Mouse (Mus musculus) neural tube, embryonic 14.5 days (tissue): ENCODE measurements around the gene Gm4952. TPM values are rescaled to one million over a fixed set of nuclear protein-coding genes. Genes with fewer than 3 reads are reported as not detected.

Experiments
- ATAC-seq: fragments of 200-750 bp; cut with Nextera tagmentation; 2 replicates; pipeline ENCODE4 v1.8.0; 2017; ENCODE audit warnings: low read depth, mild to moderate bottlenecking, moderate TSS enrichment, moderate library complexity
- H3K27ac ChIP-seq: fragments of 300-500 bp; sonication (generic); 2 replicates; pipeline ENCODE4 v1.5.1; 2014; ENCODE audit warnings: low read depth, mild to moderate bottlenecking, control low read depth, low read length, moderate library complexity, mixed read lengths
- H3K27me3 ChIP-seq: fragments of 300-500 bp; sonication (generic); 2 replicates; pipeline ENCODE4 v1.6.1; 2014; ENCODE audit warnings: low read length; ENCODE audit not compliant: control insufficient read depth, insufficient read depth
- H3K36me3 ChIP-seq: fragments of 300-500 bp; sonication (generic); 2 replicates; pipeline ENCODE4 v1.6.1; 2014; ENCODE audit warnings: low read length, mixed read lengths; ENCODE audit not compliant: control insufficient read depth, insufficient read depth
- H3K4me1 ChIP-seq: fragments of 300-500 bp; sonication (generic); 2 replicates; pipeline ENCODE4 v1.6.1; 2014; ENCODE audit warnings: low read length; ENCODE audit not compliant: control insufficient read depth, insufficient read depth
- H3K4me2 ChIP-seq: fragments of 300-500 bp; sonication (generic); 2 replicates; pipeline ENCODE4 v1.6.1; 2014; ENCODE audit warnings: mild to moderate bottlenecking, low read depth, low read length, control low read depth
- H3K4me3 ChIP-seq: fragments of 300-500 bp; sonication (generic); 2 replicates; pipeline ENCODE4 v1.5.1; 2014; ENCODE audit warnings: low read depth, low read length, control low read depth, mixed read lengths
- H3K9ac ChIP-seq: fragments of 300-500 bp; sonication (generic); replicated peaks from 2 replicates; pipeline ENCODE4 v1.6.1; 2014; ENCODE audit warnings: low read depth, mild to moderate bottlenecking, control low read depth, low read length, mixed read lengths
- H3K9me3 ChIP-seq: fragments of 300-500 bp; sonication (generic); 2 replicates; pipeline ENCODE4 v1.6.1; 2016; ENCODE audit warnings: low read length; ENCODE audit not compliant: control insufficient read depth
- WGBS: fragments of 180-500 bp; shearing (Covaris S2); extraction: QIAGEN DNeasy Blood & Tissue Kit; methylation state at CpG from one replicate; pipeline ENCODE4 v1.1.7; 2014; 5-methylcytosine and 5-hydroxymethylcytosine counted together
- polyA plus RNA-seq: library from polyadenylated mRNA; unstranded; fragments of >200 nt; fragmentation: Nextera tagmentation; extraction: Ambion mirVana; gene quantifications from 2 replicates; pipeline ENCODE4 v1.2.1, GENCODE M21; 2014

Gm4952 gene
- 0.12 TPM in 1 of 2 replicates, not detected in the other for polyA plus RNA-seq

- Histone ChIP-seq H3K9ac (no peak within 1 kb of the TSS), H3K36me3 (no peaks in the 10 kb centered on the region), H3K4me3 (no peak within 1 kb of the TSS), H3K4me2 (no peak within 1 kb of the TSS), H3K27me3 (no peaks in the 10 kb centered on the region), H3K9me3 (no peaks in the 10 kb centered on the region), H3K27ac (no peak within 1 kb of the TSS), H3K4me1 (peaks cover 7% of the 10 kb centered on the region; the same call in 1 of the 2 replicates)
- 74% methylated on average over 1 of the region's 1 CpGs for WGBS
- ATAC-seq = no peak
These were observed at the start of gene Gm4952 for GRCm38 (mm10) chr19:12599674-12600073. Gene Gm4952 (plus strand): TSS chr19:12599974.

GRCm38 (mm10) chr19:12550005-12550942 lies 49.5 kb upstream of the Gm4952 start:
- no peaks in the 10 kb centered on the region for H3K27me3 ChIP-seq
- WGBS = 53% methylated on average over 5 of the region's 5 CpGs

GRCm38 (mm10) chr19:12556293-12556692 lies 43.5 kb upstream of the Gm4952 start:
- no peak for ATAC-seq
- 92% methylated on average over 2 of the region's 2 CpGs for WGBS

More at GRCm38 (mm10) chr19:12550005-12550942, 49.5 kb upstream of the Gm4952 start:
- no peaks in the 10 kb centered on the region for H3K4me1 ChIP-seq
- no peak overlapping the region for H3K27ac ChIP-seq
- no peak for ATAC-seq
- H3K9ac ChIP-seq = no peak overlapping the region
- H3K4me3 ChIP-seq = no peak overlapping the region
- no peaks in the 10 kb centered on the region for H3K9me3 ChIP-seq
- no peaks in the 10 kb centered on the region for H3K36me3 ChIP-seq
- H3K4me2 ChIP-seq = no peak overlapping the region

GRCm38 (mm10) chr19:12558219-12558618 lies 41.6 kb upstream of the Gm4952 start:
- WGBS = 91% methylated on average over 4 of the region's 4 CpGs
- ATAC-seq = no peak
- no peak overlapping the region for H3K9ac ChIP-seq
- no peaks in the 10 kb centered on the region for H3K36me3 ChIP-seq
- no peaks in the 10 kb centered on the region for H3K9me3 ChIP-seq
- no peak overlapping the region for H3K4me3 ChIP-seq
- no peak overlapping the region for H3K4me2 ChIP-seq
- no peak overlapping the region for H3K27ac ChIP-seq
- no peaks in the 10 kb centered on the region for H3K27me3 ChIP-seq
- H3K4me1 ChIP-seq = no peaks in the 10 kb centered on the region

More at GRCm38 (mm10) chr19:12556293-12556692, 43.5 kb upstream of the Gm4952 start:
- no peaks in the 10 kb centered on the region for H3K9me3 ChIP-seq
- H3K9ac ChIP-seq = no peak overlapping the region
- no peak overlapping the region for H3K4me3 ChIP-seq
- H3K4me2 ChIP-seq = no peak overlapping the region
- no peaks in the 10 kb centered on the region for H3K4me1 ChIP-seq
- H3K27ac ChIP-seq = no peak overlapping the region
- H3K27me3 ChIP-seq = no peaks in the 10 kb centered on the region
- no peaks in the 10 kb centered on the region for H3K36me3 ChIP-seq

GRCm38 (mm10) chr19:12564197-12564596 lies 35.6 kb upstream of the Gm4952 start:
- no peaks in the 10 kb centered on the region for H3K9me3 ChIP-seq
- no peaks in the 10 kb centered on the region for H3K4me1 ChIP-seq
- H3K27ac ChIP-seq = no peak overlapping the region
- H3K27me3 ChIP-seq = no peaks in the 10 kb centered on the region
- H3K4me2 ChIP-seq = no peak overlapping the region
- no peak for ATAC-seq
- H3K4me3 ChIP-seq = no peak overlapping the region
- no peak overlapping the region for H3K9ac ChIP-seq
- no peaks in the 10 kb centered on the region for H3K36me3 ChIP-seq

- Histone ChIP-seq H3K9ac (no peak overlapping the region), H3K4me1 (no peaks in the 10 kb centered on the region)
- 67% methylated on average over 4 of the region's 4 CpGs for WGBS
These were observed 32.8 kb upstream of the Gm4952 start for GRCm38 (mm10) chr19:12567011-12567410.

DNA sequence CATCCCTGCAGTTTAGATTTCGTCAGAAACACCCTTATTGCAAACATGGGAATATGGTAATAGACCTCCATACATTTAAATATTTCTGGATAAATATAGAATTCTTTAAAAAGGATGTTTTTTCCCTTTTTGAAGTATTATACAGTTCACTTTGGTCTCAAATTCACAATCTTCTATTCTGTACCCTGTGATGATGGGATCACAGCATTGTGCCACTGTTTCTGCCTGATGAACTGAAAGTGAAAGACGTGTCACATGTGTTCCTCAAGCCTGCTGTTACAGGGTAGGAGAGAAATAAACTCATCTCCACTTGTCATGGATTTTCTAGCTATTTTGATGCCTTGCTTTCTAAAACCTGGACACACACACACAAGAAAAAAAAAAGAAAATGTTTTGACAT lies 28.9 kb upstream of the Gm4952 start:
- Histone ChIP-seq H3K27me3 (no peaks in the 10 kb centered on the region), H3K9me3 (no peaks in the 10 kb centered on the region)
- no peak for ATAC-seq

More at GRCm38 (mm10) chr19:12567011-12567410, 32.8 kb upstream of the Gm4952 start:
- Histone ChIP-seq H3K27me3 (no peaks in the 10 kb centered on the region), H3K4me2 (no peak overlapping the region), H3K27ac (no peak overlapping the region), H3K36me3 (no peaks in the 10 kb centered on the region), H3K9me3 (no peaks in the 10 kb centered on the region), H3K4me3 (no peak overlapping the region)
- ATAC-seq = no peak

GRCm38 (mm10) chr19:12571687-12572086 lies 28.1 kb upstream of the Gm4952 start:
- Histone ChIP-seq H3K9ac (no peak overlapping the region), H3K27me3 (no peaks in the 10 kb centered on the region), H3K4me3 (no peak overlapping the region), H3K36me3 (no peaks in the 10 kb centered on the region), H3K4me1 (no peaks in the 10 kb centered on the region), H3K9me3 (no peaks in the 10 kb centered on the region), H3K4me2 (no peak overlapping the region), H3K27ac (no peak overlapping the region)
- no peak for ATAC-seq
- 89% methylated on average over 1 of the region's 1 CpGs for WGBS

More for the DNA sequence above, 28.9 kb upstream of the Gm4952 start:
- H3K4me2 ChIP-seq = no peak overlapping the region
- no peak overlapping the region for H3K4me3 ChIP-seq
- H3K4me1 ChIP-seq = no peaks in the 10 kb centered on the region
- H3K36me3 ChIP-seq = no peaks in the 10 kb centered on the region
- no peak overlapping the region for H3K9ac ChIP-seq
- no peak overlapping the region for H3K27ac ChIP-seq
- WGBS = 79% methylated on average over 2 of the region's 2 CpGs

- peak overlapping the region; percentile 47 for H3K4me2 ChIP-seq
- ATAC-seq = peak; percentile 55
- 91% methylated on average over 1 of the region's 1 CpGs for WGBS
- H3K36me3 ChIP-seq = no peaks in the 10 kb centered on the region
- H3K27me3 ChIP-seq = no peaks in the 10 kb centered on the region
- no peak overlapping the region for H3K27ac ChIP-seq
- H3K9ac ChIP-seq = peak overlapping the region; percentile 37
- no peaks in the 10 kb centered on the region for H3K4me1 ChIP-seq
- peak overlapping the region; percentile 26 for H3K4me3 ChIP-seq
- H3K9me3 ChIP-seq = no peaks in the 10 kb centered on the region
These were observed 27.0 kb upstream of the Gm4952 start for GRCm38 (mm10) chr19:12572614-12573265.
